Mouse (Mus musculus) kidney, adult 10 weeks (tissue): ENCODE data around the gene Lins1. TPM values are rescaled to one million over a fixed set of nuclear protein-coding genes. Genes with fewer than 3 reads are reported as not detected.

Experiments used
- polyA plus RNA-seq: library from polyadenylated mRNA; stranded (reverse); fragments of 350-450 nt; fragmentation: Illumina TruSeq; extraction: RNeasy Lipid Tissue Mini Kit (QIAGEN cat#74804); gene quantifications from one replicate; pipeline ENCODE4 v1.2.3, GENCODE M21; 2014; ENCODE audit warnings: low read depth, low replicate concordance

The Lins1 gene
- 8.7 TPM for polyA plus RNA-seq

GRCm38 (mm10) chr7:66689620-66690360 lies at the start of gene Lins1:
TSS of gene Lins1 (plus strand) at chr7:66689889.

DNA sequence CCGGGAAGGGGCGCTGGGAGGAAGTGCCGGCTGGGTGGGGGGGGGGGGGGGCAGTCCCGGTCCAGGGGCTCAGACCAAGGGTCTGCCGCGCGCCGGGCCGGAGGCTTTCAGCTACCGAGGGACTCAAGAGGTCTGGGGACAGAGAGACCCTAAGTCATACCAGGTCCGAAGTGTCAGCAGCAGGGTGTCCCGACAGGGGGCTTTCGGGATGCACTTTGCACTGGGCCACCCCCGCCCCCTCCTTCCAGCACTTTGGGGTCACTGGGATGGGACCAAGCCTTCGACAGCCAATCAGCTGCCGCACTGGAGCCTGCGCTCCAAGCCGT lies 432 bp upstream of the Lins1 start, which contains the start of gene Asb7:
Asb7 (minus strand) TSS at position 303 of the 326 bp plus-strand sequence.

DNA sequence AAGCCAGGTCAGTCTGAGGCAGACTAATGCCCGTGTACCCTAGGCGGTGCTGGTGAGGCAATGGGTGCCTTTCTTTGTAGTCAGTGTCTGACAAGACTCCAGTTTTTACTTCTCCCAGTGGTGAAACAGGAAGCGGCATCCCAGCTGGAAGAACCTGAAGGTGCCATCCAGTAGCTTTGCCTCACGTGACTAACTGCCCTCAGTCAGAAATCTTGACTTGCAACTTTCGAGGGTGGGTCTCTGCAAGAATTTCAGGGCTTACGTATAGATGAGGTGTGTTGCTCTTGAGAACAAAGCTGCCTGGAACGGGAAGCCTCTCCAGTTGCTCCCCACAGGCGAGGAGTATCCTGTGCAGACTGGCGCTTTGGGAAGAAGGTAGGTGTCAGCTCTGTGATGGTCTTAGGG lies 53.7 kb downstream of the Lins1 start, which contains the start of gene Cers3:
Cers3 (plus strand) TSS at position 128 of the 405 bp plus-strand sequence.

Other genes starting within 250 kb of the Lins1 start
- gene Asb7, start 293 bp upstream of the Lins1 start, polyA plus RNA-seq = 18.4 TPM
- 1.1 TPM for gene Cers3, start 53.6 kb downstream of the Lins1 start, polyA plus RNA-seq
- gene Adamts17, start 149.8 kb downstream of the Lins1 start, polyA plus RNA-seq = not detected